Mouse (Mus musculus): ENCODE measurements around the gene Dpp8.

- TF ChIP-seq MAFK (IDR thresholded peaks at IDR 0.05; ENCODE audit: insufficient replicate concordance, low read length) = no peak
- no peak for TF ChIP-seq EP300 (IDR thresholded peaks at IDR 0.05; ENCODE audit: low read length)
- no peak for TF ChIP-seq MAZ (IDR thresholded peaks at IDR 0.05; ENCODE audit: low read depth, low read length)
- TF ChIP-seq CTCF (conservative IDR thresholded peaks at IDR 0.05 in 1 of 2, IDR thresholded peaks at IDR 0.05 in 1 of 2; ENCODE audit: low read depth in 2 of 2, low read length in 2 of 2) = no peak
- TF ChIP-seq JUND (conservative IDR thresholded peaks at IDR 0.05; ENCODE audit: low read depth, low read length) = no peak
- TF ChIP-seq ZNF384 (IDR thresholded peaks at IDR 0.05; ENCODE audit: low read depth, low read length) = no peak
- no peak for TF ChIP-seq MAX (IDR thresholded peaks at IDR 0.05; ENCODE audit: low read length)
- no peak for TF ChIP-seq CHD1 (IDR thresholded peaks at IDR 0.05; ENCODE audit: low read depth, low read length)
Observed at GRCm38 (mm10) chr9:65111698-65112097, 79.5 kb downstream of the Dpp8 start.
